Mouse (Mus musculus): ENCODE measurements around the gene Mcrip2. TPM values are rescaled to one million over a fixed set of nuclear protein-coding genes. Genes with fewer than 3 reads are reported as not detected.

The Mcrip2 gene
- polyA plus RNA-seq, 2 experiments: 12.3 to 20.2 TPM

DNA sequence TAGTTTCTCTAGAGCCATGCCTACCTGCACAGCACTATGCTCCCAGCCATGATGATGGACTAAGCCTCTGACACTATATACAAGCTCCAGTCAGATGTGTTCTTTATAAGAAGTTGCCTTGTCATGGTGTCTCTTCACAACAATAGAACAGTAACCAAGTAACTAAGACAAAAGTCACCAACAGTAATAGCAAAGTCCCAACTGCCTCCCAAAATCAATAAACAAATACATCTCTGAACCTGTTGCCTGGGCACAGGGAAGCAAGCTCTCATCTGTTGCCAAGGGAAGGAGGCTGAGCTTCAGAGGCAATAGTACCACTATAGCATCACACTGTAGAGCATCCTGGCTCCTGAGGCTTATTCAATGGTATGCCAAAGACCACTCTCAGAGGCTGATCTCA lies 18.2 kb upstream of the Mcrip2 start:
- no peak overlapping the region for H3K4me3 ChIP-seq (replicated peaks; ENCODE audit: low read length)

DNA sequence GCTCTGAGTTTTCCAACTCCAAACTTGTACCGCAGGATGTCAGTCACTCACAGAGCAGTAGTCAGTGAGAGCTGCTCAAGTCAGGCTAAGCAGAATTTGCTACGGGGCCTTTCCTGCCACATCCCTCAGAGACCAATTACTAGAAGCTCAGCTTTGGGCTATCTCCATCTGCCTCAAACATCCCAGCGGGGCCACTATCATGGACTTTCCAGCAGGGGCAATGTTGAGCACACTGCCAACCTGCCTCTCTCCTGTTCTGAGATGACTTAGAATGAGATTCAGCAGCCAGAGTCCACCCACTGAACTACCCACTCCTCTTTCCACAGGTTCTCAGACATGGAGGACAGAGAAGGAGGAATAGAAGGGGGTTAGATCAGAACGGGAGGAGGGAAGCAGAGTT lies 17.1 kb upstream of the Mcrip2 start:
- TF ChIP-seq POLR2A (IDR thresholded peaks at IDR 0.05; ENCODE audit: borderline replicate concordance, extremely low read depth, insufficient read depth, insufficient read length): no peak
- no peak overlapping the region for H3K4me2 ChIP-seq (replicated peaks; ENCODE audit: low read depth, low read length, severe bottlenecking)
- ATAC-seq (ENCODE audit: low FRiP score, low read depth) (no peak), DNase-seq (ENCODE audit: low spot score) (no peak)
- no peak overlapping the region for H3K27ac ChIP-seq (replicated peaks; ENCODE audit: low read depth, low read length)
- H3K27me3 ChIP-seq (ENCODE audit: control insufficient read depth, insufficient read depth, low read length): no peaks in the 10 kb centered on the region
- H3K4me3 ChIP-seq (replicated peaks; ENCODE audit: low read length): no peak overlapping the region
- no peaks in the 10 kb centered on the region for H3K9me3 ChIP-seq (ENCODE audit: control insufficient read depth, low read length)
- no peaks in the 10 kb centered on the region for H3K4me1 ChIP-seq (ENCODE audit: control insufficient read depth, insufficient read depth, low read length)
- peaks cover 71% of the 10 kb centered on the region for H3K36me3 ChIP-seq (ENCODE audit: control insufficient read depth, insufficient read depth, low read length)
- WGBS: 67% methylated on average over 4 of the region's 4 CpGs
- no peak overlapping the region for H3K9ac ChIP-seq (ENCODE audit: low read depth, low read length, severe bottlenecking)

More for the DNA sequence above, 18.2 kb upstream of the Mcrip2 start:
- TF ChIP-seq POLR2A (IDR thresholded peaks at IDR 0.05; ENCODE audit: borderline replicate concordance, extremely low read depth, insufficient read depth, insufficient read length): no peak
- peaks cover 70% of the 10 kb centered on the region for H3K36me3 ChIP-seq (ENCODE audit: control insufficient read depth, insufficient read depth, low read length)
- H3K4me1 ChIP-seq (ENCODE audit: control insufficient read depth, insufficient read depth, low read length): no peaks in the 10 kb centered on the region
- no peak for DNase-seq (ENCODE audit: low spot score)
- H3K9ac ChIP-seq (ENCODE audit: low read depth, low read length, severe bottlenecking): no peak overlapping the region
- no peaks in the 10 kb centered on the region for H3K9me3 ChIP-seq (ENCODE audit: control insufficient read depth, low read length)
- H3K27me3 ChIP-seq (ENCODE audit: control insufficient read depth, insufficient read depth, low read length): no peaks in the 10 kb centered on the region
- no peak for ATAC-seq (ENCODE audit: low FRiP score, low read depth)
- no peak overlapping the region for H3K4me2 ChIP-seq (replicated peaks; ENCODE audit: low read depth, low read length, severe bottlenecking)
- H3K27ac ChIP-seq (replicated peaks; ENCODE audit: low read depth, low read length): no peak overlapping the region

DNA sequence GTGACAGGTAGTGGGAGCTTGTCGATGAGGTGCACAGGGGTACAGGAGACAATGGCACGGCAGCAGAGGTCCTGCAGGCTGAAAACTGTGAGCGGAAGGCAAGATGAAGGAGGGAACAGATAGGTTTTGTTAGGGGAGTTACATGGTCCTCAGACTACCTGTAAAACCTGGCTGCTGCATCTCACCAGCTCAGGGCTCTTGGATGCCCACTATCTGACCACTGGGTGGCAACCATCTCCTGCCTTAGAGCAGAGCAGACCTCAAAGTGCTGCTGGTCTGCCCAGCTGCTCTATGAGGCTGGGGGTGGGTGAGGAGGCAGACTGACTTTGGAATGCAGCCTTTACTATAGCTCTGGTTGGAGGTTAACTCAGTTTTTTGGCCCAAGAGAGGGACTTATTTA lies 15.3 kb upstream of the Mcrip2 start:
- TF ChIP-seq POLR2A (IDR thresholded peaks at IDR 0.05; ENCODE audit: borderline replicate concordance, extremely low read depth, insufficient read depth, insufficient read length): no peak
- Histone ChIP-seq H3K27me3 (ENCODE audit: control insufficient read depth, insufficient read depth, low read length) (no peaks in the 10 kb centered on the region), H3K4me2 (replicated peaks; ENCODE audit: low read depth, low read length, severe bottlenecking) (no peak overlapping the region), H3K9ac (ENCODE audit: low read depth, low read length, severe bottlenecking) (no peak overlapping the region), H3K9me3 (ENCODE audit: control insufficient read depth, low read length) (no peaks in the 10 kb centered on the region), H3K27ac (replicated peaks; ENCODE audit: low read depth, low read length) (no peak overlapping the region), H3K4me3 (replicated peaks; ENCODE audit: low read length) (no peak overlapping the region), H3K4me1 (ENCODE audit: control insufficient read depth, insufficient read depth, low read length) (no peaks in the 10 kb centered on the region), H3K36me3 (ENCODE audit: control insufficient read depth, insufficient read depth, low read length) (peaks cover 66% of the 10 kb centered on the region)
- ATAC-seq (ENCODE audit: low FRiP score, low read depth): no peak
- 96% methylated on average over 3 of the region's 3 CpGs for WGBS
- DNase-seq (ENCODE audit: low spot score): no peak

DNA sequence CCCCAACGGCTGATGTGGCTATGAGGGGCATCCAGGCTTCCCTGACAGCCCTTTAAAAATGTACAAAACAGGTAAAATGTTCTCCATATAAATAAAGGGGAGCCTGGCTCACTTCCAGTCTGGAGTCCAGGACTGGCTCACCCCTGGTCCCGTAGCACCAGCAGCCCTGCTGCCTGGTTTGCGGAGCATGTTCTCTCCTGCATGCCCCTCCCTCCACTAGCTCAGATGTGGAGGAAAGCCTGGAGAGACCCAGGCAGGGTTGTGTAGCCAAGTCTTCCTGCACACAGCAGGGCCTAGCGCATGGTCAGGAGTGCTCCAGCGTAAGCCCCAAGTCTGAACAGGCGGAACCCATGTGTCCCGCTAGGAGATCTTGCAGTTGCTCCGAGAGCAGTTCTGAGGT lies 14.7 kb upstream of the Mcrip2 start:
- no peak overlapping the region for H3K4me3 ChIP-seq (replicated peaks; ENCODE audit: low read length)
- DNase-seq (ENCODE audit: low spot score) (no peak), ATAC-seq (ENCODE audit: low FRiP score, low read depth) (no peak)
- no peaks in the 10 kb centered on the region for H3K9me3 ChIP-seq (ENCODE audit: control insufficient read depth, low read length)
- H3K36me3 ChIP-seq (ENCODE audit: control insufficient read depth, insufficient read depth, low read length): peaks cover 66% of the 10 kb centered on the region
- H3K27ac ChIP-seq (replicated peaks; ENCODE audit: low read depth, low read length): no peak overlapping the region
- 82% methylated on average over 8 of the region's 8 CpGs for WGBS
- H3K27me3 ChIP-seq (ENCODE audit: control insufficient read depth, insufficient read depth, low read length): no peaks in the 10 kb centered on the region
- TF ChIP-seq POLR2A (IDR thresholded peaks at IDR 0.05; ENCODE audit: borderline replicate concordance, extremely low read depth, insufficient read depth, insufficient read length): no peak
- no peak overlapping the region for H3K4me2 ChIP-seq (replicated peaks; ENCODE audit: low read depth, low read length, severe bottlenecking)
- no peaks in the 10 kb centered on the region for H3K4me1 ChIP-seq (ENCODE audit: control insufficient read depth, insufficient read depth, low read length)
- no peak overlapping the region for H3K9ac ChIP-seq (ENCODE audit: low read depth, low read length, severe bottlenecking)

DNA sequence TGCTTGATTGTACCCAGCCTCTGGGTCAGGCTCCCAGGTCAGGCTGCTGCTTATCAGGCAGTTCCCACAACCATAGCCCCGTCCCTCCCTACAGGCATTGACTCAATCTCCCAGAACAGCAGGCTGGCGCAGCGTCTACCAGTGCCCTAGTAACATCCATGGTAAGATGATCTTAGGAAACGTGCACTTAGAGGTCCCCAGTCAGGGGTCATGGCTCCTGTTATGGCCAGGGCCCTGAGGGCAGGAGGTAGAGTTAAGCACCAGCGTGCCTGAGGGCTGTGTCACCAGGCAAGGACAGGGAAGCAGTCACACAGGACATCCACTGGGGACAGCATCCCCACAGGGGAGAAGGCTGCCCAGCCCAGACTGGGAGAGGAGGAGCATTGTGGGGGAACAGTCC lies 13.7 kb upstream of the Mcrip2 start:
- H3K4me3 ChIP-seq (replicated peaks; ENCODE audit: low read length): no peak overlapping the region
- TF ChIP-seq POLR2A (IDR thresholded peaks at IDR 0.05; ENCODE audit: borderline replicate concordance, extremely low read depth, insufficient read depth, insufficient read length): no peak
- H3K36me3 ChIP-seq (ENCODE audit: control insufficient read depth, insufficient read depth, low read length): peaks cover 72% of the 10 kb centered on the region
- ATAC-seq (ENCODE audit: low FRiP score, low read depth) (no peak), DNase-seq (ENCODE audit: low spot score) (no peak)
- no peaks in the 10 kb centered on the region for H3K9me3 ChIP-seq (ENCODE audit: control insufficient read depth, low read length)
- H3K4me1 ChIP-seq (ENCODE audit: control insufficient read depth, insufficient read depth, low read length): no peaks in the 10 kb centered on the region
- no peak overlapping the region for H3K27ac ChIP-seq (replicated peaks; ENCODE audit: low read depth, low read length)
- H3K4me2 ChIP-seq (replicated peaks; ENCODE audit: low read depth, low read length, severe bottlenecking): no peak overlapping the region
- 44% methylated on average over 5 of the region's 5 CpGs for WGBS
- H3K27me3 ChIP-seq (ENCODE audit: control insufficient read depth, insufficient read depth, low read length): no peaks in the 10 kb centered on the region
- no peak overlapping the region for H3K9ac ChIP-seq (ENCODE audit: low read depth, low read length, severe bottlenecking)

DNA sequence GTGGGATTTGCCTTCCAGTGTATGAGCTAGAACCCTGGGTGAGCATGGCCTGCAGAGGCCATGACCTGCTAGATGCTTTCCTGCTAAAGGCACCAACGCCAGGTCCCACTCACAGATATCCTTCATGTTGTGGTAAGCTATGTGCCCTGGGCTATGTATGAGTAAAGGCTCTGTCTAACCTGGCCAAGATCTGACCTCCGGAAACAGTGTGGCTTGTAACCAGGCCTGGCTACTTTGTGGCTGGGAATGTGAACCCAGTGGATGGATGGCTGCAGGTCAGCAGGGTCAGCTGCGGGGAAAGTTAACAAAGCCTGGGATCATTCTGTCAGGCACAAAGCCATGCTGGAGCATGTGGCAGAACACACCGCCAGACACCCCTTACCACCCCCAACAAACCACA lies 13.1 kb upstream of the Mcrip2 start:
- H3K4me3 ChIP-seq (replicated peaks; ENCODE audit: low read length): no peak overlapping the region
- 33% methylated on average over 4 of the region's 4 CpGs for WGBS
- no peak for ATAC-seq (ENCODE audit: low FRiP score, low read depth)

More for the DNA sequence above, 13.1 kb upstream of the Mcrip2 start:
- H3K9me3 ChIP-seq (ENCODE audit: control insufficient read depth, low read length): no peaks in the 10 kb centered on the region
- no peak overlapping the region for H3K27ac ChIP-seq (replicated peaks; ENCODE audit: low read depth, low read length)
- no peak for DNase-seq (ENCODE audit: low spot score)
- no peak for TF ChIP-seq POLR2A (IDR thresholded peaks at IDR 0.05; ENCODE audit: borderline replicate concordance, extremely low read depth, insufficient read depth, insufficient read length)
- peaks cover 66% of the 10 kb centered on the region for H3K36me3 ChIP-seq (ENCODE audit: control insufficient read depth, insufficient read depth, low read length)
- no peaks in the 10 kb centered on the region for H3K27me3 ChIP-seq (ENCODE audit: control insufficient read depth, insufficient read depth, low read length)
- no peak overlapping the region for H3K4me2 ChIP-seq (replicated peaks; ENCODE audit: low read depth, low read length, severe bottlenecking)
- no peak overlapping the region for H3K9ac ChIP-seq (ENCODE audit: low read depth, low read length, severe bottlenecking)
- H3K4me1 ChIP-seq (ENCODE audit: control insufficient read depth, insufficient read depth, low read length): no peaks in the 10 kb centered on the region; the same call in 1 of the 2 replicates
